Mouse (Mus musculus): ENCODE results near the gene Rpl36a. TPM values are rescaled to one million over a fixed set of nuclear protein-coding genes. Genes with fewer than 3 reads are reported as not detected.

Gene Rpl36a
- polyA plus RNA-seq, 1 experiment from 2014 or later = 289 TPM

- Histone ChIP-seq H3K36me3 (no peaks in the 10 kb centered on the region), H3K27ac (ENCODE audit: poor library complexity, severe bottlenecking) (no peak overlapping the region), H3K4me1 (replicated peaks) (no peaks in the 10 kb centered on the region), H3K27me3 (replicated peaks) (no peaks in the 10 kb centered on the region), H3K4me3 (no peak overlapping the region), H3K4me2 (no peak overlapping the region), H3K9ac (no peak overlapping the region), H3K9me3 (replicated peaks) (no peaks in the 10 kb centered on the region)
- 65% methylated on average over 2 of the region's 2 CpGs for WGBS
- no peak for ATAC-seq (ENCODE audit: insufficient number of reproducible peaks, low FRiP score)
Measured at GRCm38 (mm10) chrX:134628200-134628599, 42.7 kb downstream of the Rpl36a start.

GRCm38 (mm10) chrX:134632710-134633109 is 47.3 kb downstream of the Rpl36a start:
- Histone ChIP-seq H3K4me3 (no peak overlapping the region), H3K4me1 (replicated peaks) (no peaks in the 10 kb centered on the region), H3K36me3 (no peaks in the 10 kb centered on the region), H3K9me3 (replicated peaks) (no peaks in the 10 kb centered on the region), H3K4me2 (no peak overlapping the region), H3K9ac (no peak overlapping the region), H3K27ac (ENCODE audit: poor library complexity, severe bottlenecking) (no peak overlapping the region), H3K27me3 (replicated peaks) (no peaks in the 10 kb centered on the region)
- WGBS = 78% methylated on average over 5 of the region's 5 CpGs
- no peak for ATAC-seq (ENCODE audit: insufficient number of reproducible peaks, low FRiP score)

DNA sequence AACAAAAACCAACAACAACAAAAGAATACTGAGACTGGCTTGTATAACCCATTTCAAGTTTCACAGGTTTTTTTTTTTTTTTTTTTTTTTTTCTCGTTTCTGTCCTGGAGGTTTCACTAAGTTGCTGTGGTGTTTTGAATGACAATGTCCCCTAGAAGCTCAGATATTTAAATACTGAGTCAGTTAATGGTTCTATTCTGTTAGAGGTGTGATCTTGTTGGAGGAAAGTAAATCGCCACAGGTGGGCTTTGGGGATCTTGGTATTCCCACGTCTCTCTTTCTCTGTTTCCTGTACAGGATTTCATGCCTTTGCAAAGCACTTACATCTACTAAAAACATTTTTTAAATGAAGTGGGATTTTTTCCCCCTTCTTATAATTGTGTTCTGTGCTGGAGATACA is 49.7 kb downstream of the Rpl36a start:
- no peak for ATAC-seq (ENCODE audit: insufficient number of reproducible peaks, low FRiP score)
- H3K9me3 ChIP-seq (replicated peaks) = no peaks in the 10 kb centered on the region
- H3K27ac ChIP-seq (ENCODE audit: poor library complexity, severe bottlenecking) = no peak overlapping the region
- H3K9ac ChIP-seq = no peak overlapping the region
- no peak overlapping the region for H3K4me3 ChIP-seq
- H3K36me3 ChIP-seq = no peaks in the 10 kb centered on the region
- H3K4me1 ChIP-seq (replicated peaks) = no peaks in the 10 kb centered on the region
- H3K4me2 ChIP-seq = no peak overlapping the region
- no peaks in the 10 kb centered on the region for H3K27me3 ChIP-seq (replicated peaks)
- WGBS = 46% methylated on average over 3 of the region's 3 CpGs

GRCm38 (mm10) chrX:134635860-134636259 is 50.4 kb downstream of the Rpl36a start:
- Histone ChIP-seq H3K9me3 (replicated peaks) (no peaks in the 10 kb centered on the region), H3K27ac (ENCODE audit: poor library complexity, severe bottlenecking) (no peak overlapping the region), H3K9ac (no peak overlapping the region), H3K27me3 (replicated peaks) (no peaks in the 10 kb centered on the region), H3K4me2 (no peak overlapping the region), H3K36me3 (no peaks in the 10 kb centered on the region), H3K4me3 (no peak overlapping the region), H3K4me1 (replicated peaks) (no peaks in the 10 kb centered on the region)
- ATAC-seq (ENCODE audit: insufficient number of reproducible peaks, low FRiP score) = no peak
- 57% methylated on average over 3 of the region's 3 CpGs for WGBS

Other genes starting within 250 kb of the Rpl36a start
- 0.87 and 0.95 TPM in 2 replicates for gene Drp2, start 181.1 kb upstream of the Rpl36a start, polyA plus RNA-seq (2016; fragmentation: Nextera tagmentation; extraction: Ambion mirVana)
- not detected in 2 replicates for gene Taf7l, start 109.2 kb upstream of the Rpl36a start, polyA plus RNA-seq (2016; fragmentation: Nextera tagmentation; extraction: Ambion mirVana)
- gene Timm8a1, start 43.8 kb upstream of the Rpl36a start, polyA plus RNA-seq (2016; fragmentation: Nextera tagmentation; extraction: Ambion mirVana) = 75.0 and 76.1 TPM in 2 replicates
- 1.2 and 1.3 TPM in 2 replicates for gene Btk, start 2.1 kb upstream of the Rpl36a start, polyA plus RNA-seq (2016; fragmentation: Nextera tagmentation; extraction: Ambion mirVana)
- gene Gla, start 15.5 kb downstream of the Rpl36a start, polyA plus RNA-seq (2016; fragmentation: Nextera tagmentation; extraction: Ambion mirVana) = 3.8 and 4.9 TPM in 2 replicates
- 124 and 128 TPM in 2 replicates for gene Hnrnph2, start 15.5 kb downstream of the Rpl36a start, polyA plus RNA-seq (2016; fragmentation: Nextera tagmentation; extraction: Ambion mirVana)
- gene Armcx4, start 100.9 kb downstream of the Rpl36a start, polyA plus RNA-seq (2016; fragmentation: Nextera tagmentation; extraction: Ambion mirVana) = 5.0 and 5.4 TPM in 2 replicates
- 47.2 and 50.3 TPM in 2 replicates for gene Armcx1, start 132.3 kb downstream of the Rpl36a start, polyA plus RNA-seq (2016; fragmentation: Nextera tagmentation; extraction: Ambion mirVana)
- 18.9 and 23.2 TPM in 2 replicates for gene Armcx6, start 165.8 kb downstream of the Rpl36a start, polyA plus RNA-seq (2016; fragmentation: Nextera tagmentation; extraction: Ambion mirVana)
- 98.1 and 98.3 TPM in 2 replicates for gene Armcx3, start 170.9 kb downstream of the Rpl36a start, polyA plus RNA-seq (2016; fragmentation: Nextera tagmentation; extraction: Ambion mirVana)
- 67.0 and 69.1 TPM in 2 replicates for gene Armcx2, start 223.6 kb downstream of the Rpl36a start, polyA plus RNA-seq (2016; fragmentation: Nextera tagmentation; extraction: Ambion mirVana)

Data from heart, embryonic 12.5 days (tissue).